Mouse (Mus musculus) gastrocnemius, adult 8-10 months (tissue): Measurements from ENCODE around the gene Dok3. TPM values are rescaled to one million over a fixed set of nuclear protein-coding genes. Genes with fewer than 3 reads are reported as not detected.

Experiments used
- DNase-seq, 2 experiments: peaks; one replicate each; pipeline ENCODE4 v3.0.0; 2022; ENCODE audit warnings: low spot score in 2 of 2
- total RNA-seq, 4 experiments: library from RNA; stranded (reverse); gene quantifications; 2 replicates each; pipeline ENCODE4 v1.2.4; 2022

Gene Dok3
- total RNA-seq, 4 experiments from 2014 or later: 0.61 to 1.1 (median 0.79) TPM

DNA sequence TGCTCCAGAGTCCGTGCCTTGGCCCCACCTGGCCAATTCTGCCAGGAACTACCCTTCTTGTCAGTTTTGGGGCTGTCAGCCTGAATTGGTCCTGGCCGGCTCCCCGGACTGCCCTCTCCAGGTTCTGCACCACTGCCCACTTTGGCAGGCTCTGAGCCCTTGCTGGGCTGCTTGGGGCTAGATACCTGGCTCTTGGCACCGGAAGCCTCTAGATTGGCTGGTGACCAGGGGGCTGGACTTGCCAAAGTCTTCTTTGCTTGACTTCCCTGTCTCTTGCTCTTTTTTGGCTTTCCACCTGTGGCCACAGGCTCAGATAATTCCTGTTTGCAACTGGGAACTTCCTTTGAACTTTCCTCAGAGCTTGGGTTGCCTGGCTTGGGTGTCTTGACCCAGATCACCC, 13.8 kb upstream of the Dok3 start:
- no peak for DNase-seq

DNA sequence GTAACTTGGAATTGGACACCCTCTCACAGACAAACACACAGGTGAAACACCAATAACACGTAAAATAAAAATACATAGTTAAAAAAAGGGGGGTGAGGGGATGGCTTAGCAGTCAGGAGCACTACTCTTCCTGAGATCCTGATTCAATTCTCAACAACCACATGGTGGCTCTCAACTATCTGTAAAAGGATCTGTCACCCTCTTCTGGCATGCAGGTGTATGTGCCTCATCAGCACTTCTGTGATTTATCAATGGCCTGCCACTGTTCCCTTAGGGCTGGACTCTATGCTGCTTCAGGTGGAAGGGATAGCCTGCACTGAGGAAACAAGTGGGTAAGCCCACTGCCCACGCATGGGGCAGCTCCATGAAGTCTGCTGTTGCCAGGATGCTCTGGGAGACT, 11.8 kb upstream of the Dok3 start:
- no peak for DNase-seq

DNA sequence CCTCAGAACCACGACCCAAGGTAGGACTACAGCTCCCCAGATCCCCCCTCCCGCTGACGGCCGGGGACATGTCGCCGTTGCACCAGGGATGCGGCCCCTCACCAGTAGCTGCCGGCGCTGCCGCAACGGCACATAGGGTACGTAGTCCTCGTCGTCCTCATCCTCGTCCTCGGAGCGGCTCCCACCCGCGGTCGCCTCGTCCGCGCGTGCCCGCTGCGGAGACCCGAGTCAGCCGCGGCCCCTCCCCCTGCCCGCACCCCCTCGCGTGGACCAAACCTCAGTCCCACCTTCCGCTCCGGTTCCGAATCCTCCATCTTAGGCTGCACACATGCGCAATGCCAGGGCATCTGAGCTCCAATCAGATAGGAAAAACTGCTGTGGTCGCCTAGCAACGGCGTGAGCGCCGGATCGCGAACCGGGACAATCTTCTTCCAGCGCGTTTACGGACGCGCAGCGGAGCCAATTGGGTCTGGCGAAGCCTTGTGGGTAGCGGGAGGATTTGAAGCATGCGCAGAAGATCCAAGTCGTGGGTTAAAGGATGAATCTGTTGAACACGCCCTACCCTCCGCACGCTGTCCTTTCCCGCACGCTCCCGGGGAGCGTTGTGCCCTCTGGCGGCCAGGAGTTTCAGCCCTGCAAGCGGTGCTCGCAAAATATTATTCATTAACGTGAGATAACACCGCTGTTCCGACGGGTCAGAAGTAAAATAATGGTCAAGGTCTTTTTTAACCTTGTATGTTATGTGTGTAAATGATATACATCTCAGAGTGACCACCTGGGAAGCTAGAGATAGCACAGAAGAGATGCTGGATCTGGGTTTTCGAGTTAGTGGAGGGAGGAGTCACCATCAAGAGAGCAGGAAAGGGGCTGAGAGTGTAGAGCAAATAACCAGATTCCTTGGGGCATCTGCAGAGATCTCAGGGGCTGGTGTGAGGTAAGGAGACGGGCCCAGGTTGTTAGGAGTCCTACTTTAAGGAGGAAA, 7.4 kb upstream of the Dok3 start, which contains the start of gene Ddx41:
Gene Ddx41 (minus strand): TSS at position 465 of the 982 bp plus-strand sequence.
- DNase-seq: peak; percentile 100

DNA sequence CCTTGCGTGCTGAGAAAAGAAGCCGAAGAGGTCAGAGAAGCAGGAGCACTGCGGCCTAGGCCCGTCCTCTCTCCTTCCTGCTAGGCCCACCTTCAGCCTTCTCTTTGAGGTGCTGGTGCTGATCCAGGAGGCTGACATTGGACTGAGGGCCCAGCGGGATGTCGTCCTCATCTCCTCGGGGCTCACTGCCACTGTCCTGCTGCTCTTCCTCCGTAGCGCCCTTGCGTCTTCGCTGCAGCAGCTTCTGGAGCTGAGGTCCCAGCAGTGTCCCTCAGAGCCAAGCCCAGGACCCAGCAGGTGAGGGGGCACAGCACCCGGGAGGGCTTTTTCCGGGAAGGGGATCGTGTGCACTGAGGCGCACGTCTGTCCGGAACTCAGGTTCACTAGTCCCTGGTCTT, 6.7 kb upstream of the Dok3 start:
- no peak for DNase-seq

DNA sequence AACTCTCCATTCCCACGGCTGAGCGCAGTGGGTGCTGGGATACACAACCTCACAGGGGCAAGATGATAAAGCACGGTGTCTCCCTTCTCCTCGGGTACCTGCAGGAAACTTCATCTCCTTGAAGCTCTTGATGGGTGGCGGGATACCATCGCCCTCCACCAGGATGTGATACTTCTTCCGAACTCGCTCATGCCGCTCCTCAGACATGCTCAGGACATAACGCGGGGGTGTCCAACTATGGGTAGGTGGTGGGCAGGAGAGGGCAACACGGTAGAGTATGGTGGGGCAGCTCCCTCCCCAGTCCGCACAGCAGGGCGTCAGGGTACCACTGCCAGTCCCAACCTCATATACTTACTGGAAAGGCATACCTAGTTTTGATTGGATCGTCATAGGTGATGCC, 6.1 kb upstream of the Dok3 start:
- DNase-seq: no peak

DNA sequence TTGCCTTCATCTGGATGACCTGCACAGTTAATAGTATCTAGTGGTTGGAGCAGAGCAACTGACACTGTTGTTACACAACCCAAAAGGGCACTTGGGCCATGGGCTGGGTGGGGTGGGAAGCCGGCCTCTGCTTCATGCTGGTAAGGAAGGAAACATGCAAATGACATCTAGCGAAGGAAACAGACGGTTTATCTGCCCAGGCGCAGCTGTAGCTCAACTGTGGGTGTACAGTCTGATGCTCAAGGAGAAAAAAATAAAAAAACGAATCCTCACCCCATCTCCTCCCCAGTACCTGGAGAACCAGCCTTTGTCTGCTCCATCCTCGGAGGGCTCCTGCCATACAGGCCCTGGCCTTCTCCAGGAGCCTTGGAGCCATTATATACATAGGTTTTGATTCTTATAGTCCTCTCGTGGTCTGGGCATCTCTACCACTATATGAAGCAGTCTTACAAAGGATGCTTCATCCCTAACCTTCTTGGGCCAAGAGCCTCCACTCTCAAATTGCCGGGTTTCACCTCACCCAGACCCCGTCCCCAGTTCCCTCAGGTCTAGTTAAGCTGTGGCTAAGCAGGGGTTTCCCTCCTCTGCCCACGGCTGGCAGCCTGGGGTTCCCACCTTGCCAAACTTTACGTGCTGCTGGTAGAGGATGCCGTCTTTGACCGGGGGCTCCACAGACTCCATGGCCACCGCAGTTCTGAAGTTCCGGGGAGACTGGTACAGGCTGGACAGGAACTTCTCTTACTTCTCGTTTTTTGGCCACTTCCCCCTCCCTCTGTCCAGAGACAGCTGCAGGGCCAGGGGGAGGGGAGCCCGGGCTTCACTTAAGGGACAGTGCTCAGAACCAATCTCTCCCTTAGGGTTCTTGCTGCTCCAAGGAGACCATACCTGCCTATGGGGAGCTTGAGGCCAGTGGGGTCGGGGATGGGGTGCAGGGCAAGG, 993 bp downstream of the Dok3 start:
- no peak for DNase-seq

DNA sequence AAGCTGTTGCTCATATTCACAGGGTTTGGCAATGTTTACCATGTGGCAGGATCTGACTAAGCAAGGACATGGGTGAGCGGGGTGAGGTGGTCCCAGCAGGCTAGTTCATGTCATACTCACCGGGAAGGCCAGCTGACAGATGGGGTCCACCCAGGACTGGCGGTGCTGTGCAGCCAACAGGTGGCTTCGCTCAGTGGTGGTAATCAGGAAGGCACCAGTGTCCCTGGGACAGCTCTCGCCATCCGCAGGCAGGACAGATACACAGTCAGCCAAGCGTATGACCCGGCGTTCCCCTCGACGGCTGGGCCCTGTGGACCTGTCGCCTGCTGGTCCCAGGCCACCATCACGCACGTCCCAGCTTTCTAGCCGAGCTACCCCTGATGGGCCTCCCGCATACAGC, 1.9 kb downstream of the Dok3 start:
- no peak for DNase-seq

DNA sequence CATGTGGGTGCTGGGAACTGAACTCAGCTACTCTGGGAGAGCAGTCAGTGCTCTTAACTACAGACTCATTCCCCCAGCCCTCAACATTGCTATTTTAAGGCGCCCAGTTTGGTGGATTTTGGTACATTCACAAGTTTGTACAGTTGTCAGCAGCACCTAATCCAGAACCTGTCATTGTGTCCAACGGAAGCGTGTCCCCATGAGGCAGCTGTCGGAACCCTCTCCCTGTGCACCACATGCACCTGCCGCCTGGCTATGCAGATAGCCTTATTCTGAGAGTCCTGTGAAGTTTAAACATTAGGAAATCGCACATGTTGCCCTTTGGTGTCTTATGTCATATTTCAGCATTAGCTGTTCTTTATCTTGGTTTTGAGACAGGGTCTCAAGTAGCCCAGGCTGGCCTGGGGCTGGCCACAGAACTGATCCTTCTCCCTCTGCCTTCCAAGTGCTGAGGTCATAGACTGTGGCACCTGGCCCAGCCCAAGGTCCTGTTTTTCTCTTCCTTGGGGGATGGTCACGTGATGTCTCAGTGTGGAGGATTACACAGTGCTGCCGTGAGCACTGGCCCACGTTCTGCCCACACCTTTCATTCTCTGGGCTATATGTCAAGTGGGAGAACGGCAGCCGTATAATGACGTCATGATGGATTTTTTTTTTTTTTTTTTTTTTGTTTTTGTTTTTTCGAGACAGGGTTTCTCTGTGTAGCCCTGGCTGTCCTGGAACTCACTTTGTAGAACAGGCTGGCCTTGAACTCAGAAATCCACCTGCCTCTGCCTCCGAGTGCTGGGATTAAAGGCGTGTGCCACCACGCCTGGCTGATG, 3.2 kb downstream of the Dok3 start:
- no peak for DNase-seq

DNA sequence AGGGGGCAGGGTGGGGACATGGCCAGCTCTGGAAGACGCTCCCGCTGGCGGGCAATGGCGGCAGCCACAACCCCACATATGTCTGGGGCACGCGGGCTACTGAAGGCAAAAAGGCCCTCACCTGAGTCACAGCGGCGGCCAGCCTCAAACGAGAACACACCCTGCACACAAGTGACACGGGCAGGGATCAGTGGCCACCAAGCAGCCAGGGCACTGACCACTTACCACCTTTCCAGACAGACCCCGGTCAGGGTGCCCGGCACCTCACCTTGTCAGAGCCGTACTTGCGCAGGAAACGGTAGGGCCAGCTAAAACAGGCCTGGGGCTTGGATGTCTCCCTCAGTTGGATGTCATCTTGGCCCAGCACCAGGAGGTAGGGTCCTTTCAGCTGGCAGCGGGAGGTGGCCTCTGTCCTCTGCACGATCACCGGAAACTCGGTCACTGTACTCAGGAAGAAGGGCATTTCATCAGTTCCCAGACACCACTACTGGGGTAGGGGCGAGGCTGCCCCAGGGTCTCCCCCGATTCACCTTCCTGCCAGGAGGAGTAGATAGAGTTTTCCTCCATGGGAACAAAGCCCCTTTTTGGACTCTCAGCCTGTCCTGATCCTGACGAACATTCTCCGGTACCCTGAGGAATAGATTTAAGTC, 5.0 kb downstream of the Dok3 start:
- no peak for DNase-seq

DNA sequence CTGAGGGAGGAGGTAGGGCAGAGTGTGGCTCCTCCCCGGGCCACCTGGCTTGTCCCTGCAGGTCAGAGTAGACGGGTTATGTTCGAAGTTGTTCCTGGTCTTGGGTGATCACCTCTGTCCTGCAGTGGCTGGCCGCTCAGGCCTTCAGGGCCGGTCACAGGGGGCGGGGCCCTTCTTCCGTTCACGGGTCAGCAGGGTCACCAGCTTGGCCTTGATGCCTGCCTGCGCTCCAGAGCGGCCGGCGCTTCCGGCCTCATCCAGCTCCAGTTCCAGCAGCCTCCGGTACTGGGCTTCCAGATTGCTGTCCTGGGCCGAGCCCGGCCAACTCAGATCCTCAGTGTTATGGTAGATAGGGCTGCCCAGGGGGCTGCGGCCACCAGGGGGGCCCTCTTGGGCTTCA, 5.8 kb downstream of the Dok3 start:
- no peak for DNase-seq

DNA sequence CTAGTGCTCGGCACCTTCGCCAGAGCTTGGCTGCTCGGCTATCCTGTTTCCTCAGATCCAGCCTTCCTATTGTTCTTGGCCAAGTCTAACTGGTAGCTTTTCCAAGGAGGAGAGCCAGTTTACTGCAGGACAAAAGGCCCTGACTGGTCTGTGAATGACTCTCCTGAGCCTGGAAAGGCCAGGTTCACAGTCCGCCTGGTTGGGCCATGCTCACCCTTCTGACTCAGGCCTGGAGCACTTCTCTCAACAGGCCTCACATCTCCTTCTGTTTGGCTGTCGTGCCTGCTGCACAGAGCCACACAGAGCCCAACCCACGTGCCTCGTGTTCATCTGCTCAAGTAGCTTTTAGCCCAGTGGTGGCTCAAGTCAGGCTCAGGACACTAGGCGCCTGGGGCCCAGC, 6.4 kb downstream of the Dok3 start:
- DNase-seq: no peak

DNA sequence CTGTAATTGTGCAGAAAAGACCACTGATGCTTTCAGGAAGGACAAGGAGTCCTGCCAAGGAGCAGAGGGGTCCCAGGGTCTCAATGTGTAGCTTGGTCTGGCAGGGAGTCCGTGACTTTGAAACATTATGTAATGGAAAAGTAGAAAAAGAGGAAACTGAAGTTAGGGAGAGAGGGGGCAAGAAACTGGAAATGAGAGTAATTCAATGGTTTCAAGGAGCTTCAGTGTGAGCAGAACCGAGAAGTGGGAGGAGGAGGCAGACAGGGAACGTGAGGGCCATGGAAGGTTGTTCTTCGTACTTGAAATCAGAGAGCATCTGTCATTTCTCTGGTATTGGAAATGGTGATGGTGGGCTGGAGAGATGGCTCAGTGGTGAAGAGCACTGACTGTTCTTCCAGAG, 9.5 kb downstream of the Dok3 start:
- DNase-seq: no peak

DNA sequence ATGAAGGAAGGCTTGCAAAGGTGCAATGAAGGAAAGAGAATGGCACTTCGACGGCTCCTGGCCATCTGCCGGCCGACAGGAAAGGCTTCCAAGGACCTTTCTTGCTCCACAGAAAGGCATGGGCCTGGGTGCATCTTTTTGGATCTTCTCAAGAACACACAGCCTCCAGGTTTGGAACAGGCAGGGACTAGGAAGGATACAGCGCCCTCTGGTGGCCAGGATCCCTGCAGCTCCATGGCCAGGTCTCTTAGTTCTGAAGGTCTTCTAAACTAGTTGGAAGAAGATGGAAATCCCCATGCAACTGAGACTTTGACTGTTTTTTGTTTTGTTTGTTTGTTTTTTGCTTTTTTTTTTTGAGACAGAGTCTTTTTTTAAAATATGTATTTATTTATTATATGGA, 12.1 kb downstream of the Dok3 start:
- peak; percentile 79 to 80 for DNase-seq

DNA sequence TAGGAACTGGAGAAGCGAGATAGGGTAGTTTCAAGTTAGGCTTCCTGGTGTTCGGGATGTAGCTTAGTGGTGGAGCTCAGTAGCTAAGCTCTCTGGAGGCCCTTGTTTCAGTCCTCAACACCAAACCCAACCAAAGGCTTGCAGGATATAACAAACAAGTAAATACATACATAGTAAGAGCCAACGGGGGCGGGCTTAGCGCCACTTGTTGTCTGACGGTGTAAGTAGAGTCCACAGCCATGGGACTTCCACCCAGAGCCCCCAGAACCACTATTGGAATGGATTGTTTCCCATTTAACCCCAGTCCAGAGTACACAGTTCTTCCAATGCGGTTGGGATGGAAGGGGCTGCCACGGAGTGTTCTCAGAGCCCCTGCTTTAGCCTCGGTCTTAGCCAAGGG, 15.3 kb downstream of the Dok3 start:
- no peak for DNase-seq

DNA sequence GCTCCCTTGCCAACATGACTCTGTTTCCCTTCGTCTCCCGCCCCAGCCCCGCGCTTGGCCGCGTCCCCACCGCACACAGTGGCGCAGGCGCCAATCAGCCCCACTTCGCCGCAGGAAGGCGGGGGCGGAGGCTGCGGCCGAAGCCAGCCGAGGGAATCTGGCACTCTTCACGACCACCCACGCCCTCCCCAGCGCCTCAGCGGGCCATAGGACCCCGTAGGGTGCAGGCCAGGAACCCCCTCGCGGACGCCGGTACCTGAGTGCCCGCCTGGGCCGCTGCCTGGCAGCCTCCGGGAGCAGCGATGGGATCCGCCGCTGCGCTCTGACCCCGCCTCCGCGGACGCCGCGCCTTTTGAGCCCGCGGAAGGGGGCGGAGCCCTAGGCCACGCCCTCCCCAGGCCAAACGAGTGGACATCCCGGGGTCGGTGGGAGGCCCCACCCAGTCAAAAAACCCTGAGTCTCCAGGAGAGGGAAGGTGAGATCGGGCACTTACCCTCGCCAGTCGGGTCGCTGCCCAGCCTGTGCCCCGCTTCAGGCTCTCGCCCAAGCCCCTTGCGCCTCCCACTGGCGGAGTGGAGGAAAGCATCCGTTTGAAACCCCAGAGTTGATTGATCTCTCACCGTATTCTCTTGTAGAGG, 15.9 kb downstream of the Dok3 start, which contains the start of gene Pdlim7:
Gene Pdlim7 (minus strand): TSS at position 566 of the 638 bp plus-strand sequence.
- peak; percentile 94 to 95 for DNase-seq

DNA sequence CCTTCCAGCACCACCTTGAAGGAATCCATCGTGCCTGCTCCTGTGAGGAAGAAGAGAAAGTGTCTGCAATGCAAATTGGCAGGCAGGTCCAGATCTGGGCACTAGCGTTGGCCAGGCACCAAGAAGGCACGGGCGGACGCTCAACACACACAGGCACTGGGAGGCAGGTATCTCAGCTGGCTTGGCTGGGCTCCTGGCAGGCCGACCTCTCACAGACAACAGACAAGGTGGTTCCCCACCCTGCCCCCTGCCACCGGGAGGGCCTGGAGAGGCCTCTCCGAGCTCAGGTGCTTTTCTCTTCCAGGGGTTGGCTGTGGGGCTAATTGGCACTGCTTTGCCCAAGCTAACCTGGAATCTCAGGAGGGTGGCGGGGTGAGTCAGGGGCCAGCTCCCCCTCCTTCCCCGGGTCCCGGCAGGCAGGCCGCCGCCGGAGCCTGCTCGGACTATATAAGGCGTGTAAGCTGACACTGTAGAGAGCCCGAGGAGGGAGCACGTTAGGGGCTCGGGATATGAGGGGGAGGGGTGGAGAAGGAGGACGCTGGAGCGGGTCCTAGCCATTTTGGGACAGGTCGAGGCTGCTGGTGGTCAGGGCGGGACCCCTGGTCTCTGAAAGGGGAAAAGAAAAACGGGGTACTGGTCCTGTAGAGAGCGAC, 16.6 kb downstream of the Dok3 start:
- DNase-seq: peak; percentile 65 to 80

DNA sequence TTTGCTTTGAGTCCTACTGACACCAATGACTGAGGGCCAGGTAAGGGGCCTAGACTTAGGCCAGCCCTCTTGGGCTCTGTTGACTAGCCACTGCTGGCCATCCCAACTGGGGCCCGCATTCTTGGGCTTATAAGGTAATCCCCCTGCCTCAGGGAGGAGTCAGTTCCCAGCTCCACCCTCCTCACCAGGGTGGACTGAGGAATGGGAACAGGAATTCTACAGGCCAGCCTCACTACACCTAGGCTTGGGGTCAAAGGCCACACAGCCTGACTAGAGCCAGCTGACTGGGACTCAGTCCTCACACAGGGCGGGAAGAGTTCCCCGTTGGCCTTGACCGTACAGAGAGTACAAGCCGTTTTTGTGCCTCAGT, 17.6 kb downstream of the Dok3 start:
- no peak for DNase-seq

DNA sequence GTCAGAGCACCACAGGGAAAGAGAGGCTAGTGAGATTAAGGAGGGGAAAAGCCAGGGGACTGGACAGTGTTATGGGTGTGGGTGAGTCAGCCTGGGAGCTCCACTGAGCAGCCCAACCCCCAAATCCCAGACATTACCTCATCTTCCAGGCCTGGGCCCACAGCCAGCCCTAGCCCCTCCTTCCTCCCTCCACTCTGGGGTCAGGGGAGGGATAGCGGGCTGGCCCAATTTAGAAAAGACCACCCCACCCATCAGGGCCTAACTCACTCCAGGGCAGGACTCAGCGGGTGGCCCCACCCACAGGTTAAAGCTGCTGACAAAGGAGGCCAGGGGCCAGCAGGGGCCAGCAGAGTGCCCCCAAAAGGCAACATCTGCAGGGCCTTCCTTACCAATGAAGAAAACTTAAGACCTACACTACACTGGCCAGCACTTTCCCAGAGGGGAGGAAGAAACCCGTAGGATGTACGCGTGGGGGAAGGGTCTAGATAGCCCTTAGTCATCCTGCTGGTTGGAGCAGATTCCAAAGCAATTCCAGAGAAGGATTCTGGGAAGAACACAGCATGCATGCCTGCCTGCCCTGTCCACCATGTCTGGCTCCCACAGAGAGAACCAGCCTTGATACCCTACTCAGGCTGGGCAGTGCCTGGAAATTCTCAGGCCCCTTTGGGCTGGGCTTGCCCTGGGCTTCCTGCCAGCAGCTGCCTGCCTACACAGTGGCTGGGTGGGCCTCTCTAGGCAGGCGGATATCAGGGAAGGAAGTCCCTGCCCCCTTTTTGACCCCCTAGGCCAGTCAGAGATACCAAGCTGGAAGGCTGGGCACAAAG, 18.2 kb downstream of the Dok3 start:
- peak; percentile 78 to 81 for DNase-seq

DNA sequence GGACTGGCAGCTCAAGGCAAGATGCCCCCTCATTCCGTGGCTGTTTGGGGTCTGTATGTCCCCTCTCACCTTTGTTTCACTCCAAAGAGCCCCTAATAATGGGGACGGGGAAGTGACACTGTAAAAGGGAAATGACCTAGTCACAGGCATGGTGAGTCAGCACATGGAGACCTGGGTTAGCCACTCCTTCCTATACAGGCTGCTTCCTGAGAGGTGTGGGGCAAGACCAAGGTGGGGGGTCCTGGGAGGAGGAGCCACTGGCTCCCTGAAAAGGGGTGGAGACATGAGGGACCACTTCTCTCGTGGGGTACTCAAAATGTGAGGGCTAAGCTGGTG, 18.8 kb downstream of the Dok3 start:
- DNase-seq: no peak
